Mouse (Mus musculus): ENCODE results near the gene Tbcd. TPM values are rescaled to one million over a fixed set of nuclear protein-coding genes. Genes with fewer than 3 reads are reported as not detected.

Tbcd gene
- total and polyA plus RNA-seq, 3 experiments, result 62.1 to 86.7 (median 70.4) TPM

GRCm38 (mm10) chr11:121442076-121442475, 9.7 kb upstream of the Tbcd start:
- H3K27ac ChIP-seq (ENCODE audit: insufficient read depth, low read depth), result no peak overlapping the region
- TF ChIP-seq NELFE (IDR thresholded peaks at IDR 0.05; ENCODE audit: low read depth, low read length), result no peak
- TF ChIP-seq BHLHE40 (IDR thresholded peaks at IDR 0.05; ENCODE audit: low read depth, low read length), result no peak
- TF ChIP-seq NRF1 (IDR thresholded peaks at IDR 0.05; ENCODE audit: low read depth, low read length), result no peak
- TF ChIP-seq CHD1 (IDR thresholded peaks at IDR 0.05; ENCODE audit: low read depth, low read length), result no peak
- TF ChIP-seq POLR2AphosphoS2 (IDR thresholded peaks at IDR 0.05; ENCODE audit: low read depth, low read length), result no peak
- TF ChIP-seq TCF12 (IDR thresholded peaks at IDR 0.05; ENCODE audit: low read depth, low read length), result no peak
- TF ChIP-seq CHD2 (IDR thresholded peaks at IDR 0.05; ENCODE audit: low read length), result no peak
- no peak for TF ChIP-seq POLR2A (IDR thresholded peaks at IDR 0.05; ENCODE audit: low read depth, low read length)
- no peak for TF ChIP-seq MAFK (IDR thresholded peaks at IDR 0.05; ENCODE audit: insufficient replicate concordance, low read length)
- TF ChIP-seq GABPA (IDR thresholded peaks at IDR 0.05; ENCODE audit: insufficient replicate concordance, low read depth, low read length), result no peak
- no peak for TF ChIP-seq KAT2A (IDR thresholded peaks at IDR 0.05; ENCODE audit: insufficient replicate concordance, low read length)
- no peak for TF ChIP-seq TBP (conservative IDR thresholded peaks at IDR 0.05; ENCODE audit: low read depth, low read length)
- no peak for TF ChIP-seq HCFC1 (IDR thresholded peaks at IDR 0.05; ENCODE audit: low read depth, low read length)
- TF ChIP-seq JUND (conservative IDR thresholded peaks at IDR 0.05; ENCODE audit: low read depth, low read length), result no peak
- TF ChIP-seq ZC3H11A (IDR thresholded peaks at IDR 0.05; ENCODE audit: low read depth, low read length), result no peak
- no peak overlapping the region for H3K4me3 ChIP-seq (replicated peaks in 1 of 3; ENCODE audit: low read depth in 2 of 3, low read length in 2 of 3, poor library complexity in 1 of 3)
- in situ Hi-C loops (cut with MboI; ENCODE audit: low pct_ligation_motif_present, low pct_unique_long_range_greater_than_20kb, low sequenced_read_pairs), result no loop called here
- peaks cover 45% of the 10 kb centered on the region for H3K27me3 ChIP-seq (replicated peaks)
- H3K4me1 ChIP-seq (ENCODE audit: control insufficient read depth in 1 of 2, insufficient read depth in 2 of 2), result no peaks in the 10 kb centered on the region
- H3K36me3 ChIP-seq (replicated peaks in 1 of 2; ENCODE audit: control insufficient read depth in 1 of 2, insufficient read depth in 1 of 2, low read length in 1 of 2), result no peaks in the 10 kb centered on the region
- no peaks in the 10 kb centered on the region for H3K79me2 ChIP-seq (replicated peaks; ENCODE audit: control insufficient read depth, extremely low read depth, insufficient read depth, poor library complexity, severe bottlenecking)
- DNase-seq (ENCODE audit: extremely low read depth), result no peak
- H3K9me3 ChIP-seq (replicated peaks; ENCODE audit: low read length), result no peaks in the 10 kb centered on the region
- H3K9ac ChIP-seq (ENCODE audit: insufficient read depth, low read depth), result no peak overlapping the region
- H3K4me2 ChIP-seq (ENCODE audit: insufficient read depth, low read depth, poor library complexity, severe bottlenecking), result no peak overlapping the region
- dilution Hi-C loops (cut with MboI; ENCODE audit: extremely low pct_ligation_motif_present, extremely low pct_unique_long_range_greater_than_20kb, low sequenced_read_pairs), result no loop called here

DNA sequence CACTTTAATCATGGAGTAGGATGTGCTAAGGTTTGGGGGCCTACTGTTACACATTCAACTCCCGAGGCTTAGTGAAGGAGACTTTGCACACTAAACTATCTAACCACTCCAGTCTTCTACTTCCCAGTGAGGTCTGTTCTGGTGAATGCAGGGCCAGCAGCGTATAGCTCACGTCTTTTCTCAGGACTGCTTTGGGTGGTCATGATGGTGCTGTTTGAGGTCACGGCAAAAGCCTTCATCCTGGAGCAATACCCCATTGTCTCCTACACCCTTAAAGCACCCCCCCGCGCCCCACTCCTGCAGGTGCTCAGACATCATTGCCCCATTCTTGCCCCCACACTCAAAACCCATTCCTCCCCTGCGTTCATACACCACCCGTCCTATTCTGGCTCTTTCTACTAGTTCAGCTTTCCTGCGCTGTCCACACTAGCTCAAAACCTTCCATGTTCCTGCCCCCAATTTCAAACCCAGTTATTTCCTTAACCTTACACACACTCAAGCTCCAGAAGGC, 478 bp upstream of the Tbcd start:
- no peak for TF ChIP-seq IRF4 (IDR thresholded peaks at IDR 0.05; ENCODE audit: low read depth, low read length)
- TF ChIP-seq MXI1 (IDR thresholded peaks at IDR 0.05; ENCODE audit: low read depth, low read length), result no peak
- peaks cover 9 to 24% of the 10 kb centered on the region in 2 experiments for H3K4me1 ChIP-seq (ENCODE audit: control insufficient read depth in 1 of 2, insufficient read depth in 2 of 2)
- H3K4me2 ChIP-seq (ENCODE audit: insufficient read depth, low read depth, poor library complexity, severe bottlenecking), result peak overlapping the region; percentile 68
- H3K27me3 ChIP-seq (replicated peaks), result peaks cover 21% of the 10 kb centered on the region
- H3K4me3 ChIP-seq (replicated peaks in 1 of 3; ENCODE audit: low read depth in 2 of 3, low read length in 2 of 3, poor library complexity in 1 of 3), result peak overlapping the region; percentile 40 to 81 (median 47)
- H3K79me2 ChIP-seq (replicated peaks; ENCODE audit: control insufficient read depth, extremely low read depth, insufficient read depth, poor library complexity, severe bottlenecking), result peaks cover 6% of the 10 kb centered on the region; the same call in 1 of the 2 replicates
- H3K36me3 ChIP-seq (replicated peaks in 1 of 2; ENCODE audit: control insufficient read depth in 1 of 2, insufficient read depth in 1 of 2, low read length in 1 of 2), result peaks cover 8 to 21% of the 10 kb centered on the region in 2 experiments
- peak overlapping the region; percentile 16; the same call in 1 of the 2 replicates for H3K9ac ChIP-seq (ENCODE audit: insufficient read depth, low read depth)
- H3K27ac ChIP-seq (ENCODE audit: insufficient read depth, low read depth), result no peak overlapping the region
- H3K9me3 ChIP-seq (replicated peaks; ENCODE audit: low read length), result no peaks in the 10 kb centered on the region
- in situ Hi-C loops (cut with MboI; ENCODE audit: low pct_ligation_motif_present, low pct_unique_long_range_greater_than_20kb, low sequenced_read_pairs), result no loop called here
- dilution Hi-C loops (cut with MboI; ENCODE audit: extremely low pct_ligation_motif_present, extremely low pct_unique_long_range_greater_than_20kb, low sequenced_read_pairs), result no loop called here
- DNase-seq (ENCODE audit: extremely low read depth), result no peak

Measured in CH12.LX (cell line).